Mouse (Mus musculus): ENCODE data around the gene Eipr1. TPM values are rescaled to one million over a fixed set of nuclear protein-coding genes. Genes with fewer than 3 reads are reported as not detected.

The Eipr1 gene
- polyA plus RNA-seq, 1 experiment from 2014 or later, result 50.0 TPM

DNA sequence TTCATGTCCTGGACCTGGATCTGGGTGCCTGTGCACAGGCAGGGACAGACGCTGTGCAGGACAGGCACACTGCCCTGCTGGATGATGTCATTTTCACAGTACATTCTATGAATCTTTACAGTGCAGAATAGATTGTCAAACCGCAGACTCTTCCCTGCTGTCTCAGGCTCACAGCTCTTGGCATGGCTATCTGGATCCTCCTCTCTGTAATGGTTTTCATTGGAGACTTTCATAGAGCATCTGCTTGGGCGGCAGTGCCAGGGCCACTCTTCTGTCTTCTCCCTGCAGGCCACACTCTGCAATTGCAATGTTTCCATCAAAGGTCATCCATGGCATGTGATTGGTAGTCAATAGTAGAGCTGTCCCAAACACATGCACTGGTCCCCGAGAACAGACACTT lies 117.2 kb downstream of the Eipr1 start:
- 92% methylated on average over 4 of the region's 4 CpGs for WGBS
- DNase-seq (ENCODE audit: low spot score) (no peak), ATAC-seq (ENCODE audit: low FRiP score) (no peak)
- no peaks in the 10 kb centered on the region for H3K27me3 ChIP-seq (ENCODE audit: control insufficient read depth, insufficient read depth, low read length)
- H3K4me1 ChIP-seq (replicated peaks; ENCODE audit: control insufficient read depth, insufficient read depth, low read length), result peaks cover 3% of the 10 kb centered on the region; the same call in 1 of the 2 replicates
- H3K4me3 ChIP-seq (ENCODE audit: low read depth, low read length), result no peak overlapping the region
- no peak overlapping the region for H3K9ac ChIP-seq (ENCODE audit: low read depth, low read length)
- H3K36me3 ChIP-seq (ENCODE audit: control insufficient read depth, insufficient read depth, low read length), result no peaks in the 10 kb centered on the region
- H3K27ac ChIP-seq (ENCODE audit: low read depth, low read length), result no peak overlapping the region
- H3K4me2 ChIP-seq (replicated peaks; ENCODE audit: low read depth, low read length), result no peak overlapping the region
- no peaks in the 10 kb centered on the region for H3K9me3 ChIP-seq (ENCODE audit: control insufficient read depth, low read length)

DNA sequence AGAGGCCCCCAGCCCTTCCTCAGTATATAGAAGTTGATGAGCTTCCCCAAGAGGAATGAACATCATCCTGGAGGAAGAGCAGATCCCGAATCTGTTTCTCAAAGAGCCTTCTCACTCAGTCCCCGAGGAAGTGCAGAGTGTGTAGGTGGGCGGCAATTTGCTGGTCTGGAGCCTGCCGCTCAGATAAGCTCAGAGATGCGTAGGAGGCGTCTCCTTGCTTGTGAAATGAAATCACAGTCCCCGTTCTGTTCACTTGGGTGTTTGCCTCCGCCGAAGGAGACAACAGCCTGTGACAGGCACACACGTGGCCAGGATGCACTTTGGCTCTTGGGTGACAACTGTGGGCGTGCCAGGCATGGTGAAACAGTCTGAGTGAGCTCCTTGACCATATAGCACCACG lies 120.7 kb downstream of the Eipr1 start:
- H3K27me3 ChIP-seq (ENCODE audit: control insufficient read depth, insufficient read depth, low read length), result no peaks in the 10 kb centered on the region
- no peaks in the 10 kb centered on the region for H3K9me3 ChIP-seq (ENCODE audit: control insufficient read depth, low read length)
- H3K9ac ChIP-seq (ENCODE audit: low read depth, low read length), result no peak overlapping the region
- no peak overlapping the region for H3K4me2 ChIP-seq (replicated peaks; ENCODE audit: low read depth, low read length)
- no peak overlapping the region for H3K27ac ChIP-seq (ENCODE audit: low read depth, low read length)
- H3K4me1 ChIP-seq (replicated peaks; ENCODE audit: control insufficient read depth, insufficient read depth, low read length), result no peaks in the 10 kb centered on the region
- DNase-seq (ENCODE audit: low spot score) (no peak), ATAC-seq (ENCODE audit: low FRiP score) (no peak)
- 87% methylated on average over 12 of the region's 12 CpGs for WGBS
- no peak overlapping the region for H3K4me3 ChIP-seq (ENCODE audit: low read depth, low read length)
- no peaks in the 10 kb centered on the region for H3K36me3 ChIP-seq (ENCODE audit: control insufficient read depth, insufficient read depth, low read length)

DNA sequence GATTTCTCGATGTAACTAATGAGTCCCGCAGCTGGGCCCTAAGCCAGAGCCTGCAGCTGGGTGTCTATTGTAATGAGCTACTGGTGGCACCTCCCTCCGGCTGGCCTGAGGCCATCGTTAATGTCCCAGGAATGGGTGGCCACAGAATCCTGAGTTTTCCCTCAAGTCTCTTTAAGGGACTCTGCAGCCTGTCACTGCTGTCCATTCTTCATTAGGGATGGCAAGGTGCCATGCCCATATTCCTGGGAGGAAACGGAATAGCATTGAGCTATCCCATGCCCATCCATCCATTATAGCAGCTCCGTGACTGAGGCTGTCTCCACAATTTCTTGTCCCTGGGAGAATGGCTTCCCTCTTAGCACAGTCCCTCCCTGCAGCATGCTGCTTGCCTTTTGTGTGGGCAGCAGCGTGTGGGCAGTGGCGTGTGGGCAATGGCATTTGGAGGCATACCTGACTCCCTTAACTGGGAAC lies 123.2 kb downstream of the Eipr1 start:
- no peak for ATAC-seq (ENCODE audit: low FRiP score)
- Histone ChIP-seq H3K4me2 (replicated peaks; ENCODE audit: low read depth, low read length) (no peak overlapping the region), H3K4me1 (replicated peaks; ENCODE audit: control insufficient read depth, insufficient read depth, low read length) (no peaks in the 10 kb centered on the region), H3K27ac (ENCODE audit: low read depth, low read length) (peak overlapping the region; percentile 27; the same call in 1 of the 2 replicates), H3K9me3 (ENCODE audit: control insufficient read depth, low read length) (no peaks in the 10 kb centered on the region), H3K36me3 (ENCODE audit: control insufficient read depth, insufficient read depth, low read length) (no peaks in the 10 kb centered on the region), H3K4me3 (ENCODE audit: low read depth, low read length) (no peak overlapping the region), H3K27me3 (ENCODE audit: control insufficient read depth, insufficient read depth, low read length) (no peaks in the 10 kb centered on the region), H3K9ac (ENCODE audit: low read depth, low read length) (no peak overlapping the region)
- DNase-seq (ENCODE audit: low spot score), result no peak
- WGBS, result 73% methylated on average over 8 of the region's 8 CpGs

DNA sequence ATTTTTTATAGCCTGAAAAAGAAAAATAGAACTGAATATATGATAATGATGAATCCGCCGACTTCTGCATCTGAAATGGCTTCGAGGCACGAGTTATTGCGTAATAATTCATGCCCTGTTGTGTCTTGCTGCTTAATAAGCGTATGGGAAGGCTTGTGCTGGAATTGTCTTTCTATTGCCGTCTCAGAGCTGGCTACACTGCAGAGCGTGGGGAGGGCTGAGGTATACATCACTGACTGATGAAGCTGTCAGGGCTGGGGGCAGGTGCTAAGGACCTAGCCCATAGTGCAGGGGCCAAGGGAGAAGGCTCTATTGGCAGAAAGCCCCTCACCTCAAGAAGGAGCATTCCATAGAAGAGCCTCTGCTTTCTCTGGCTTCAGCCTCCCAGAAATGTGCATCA lies 123.9 kb downstream of the Eipr1 start:
- H3K4me3 ChIP-seq (ENCODE audit: low read depth, low read length), result no peak overlapping the region
- H3K9me3 ChIP-seq (ENCODE audit: control insufficient read depth, low read length), result no peaks in the 10 kb centered on the region
- no peaks in the 10 kb centered on the region for H3K27me3 ChIP-seq (ENCODE audit: control insufficient read depth, insufficient read depth, low read length)
- DNase-seq (ENCODE audit: low spot score) (no peak), ATAC-seq (ENCODE audit: low FRiP score) (no peak)
- 85% methylated on average over 8 of the region's 8 CpGs for WGBS
- no peaks in the 10 kb centered on the region for H3K4me1 ChIP-seq (replicated peaks; ENCODE audit: control insufficient read depth, insufficient read depth, low read length)
- no peak overlapping the region for H3K9ac ChIP-seq (ENCODE audit: low read depth, low read length)
- H3K4me2 ChIP-seq (replicated peaks; ENCODE audit: low read depth, low read length), result no peak overlapping the region
- no peaks in the 10 kb centered on the region for H3K36me3 ChIP-seq (ENCODE audit: control insufficient read depth, insufficient read depth, low read length)
- H3K27ac ChIP-seq (ENCODE audit: low read depth, low read length), result no peak overlapping the region

DNA sequence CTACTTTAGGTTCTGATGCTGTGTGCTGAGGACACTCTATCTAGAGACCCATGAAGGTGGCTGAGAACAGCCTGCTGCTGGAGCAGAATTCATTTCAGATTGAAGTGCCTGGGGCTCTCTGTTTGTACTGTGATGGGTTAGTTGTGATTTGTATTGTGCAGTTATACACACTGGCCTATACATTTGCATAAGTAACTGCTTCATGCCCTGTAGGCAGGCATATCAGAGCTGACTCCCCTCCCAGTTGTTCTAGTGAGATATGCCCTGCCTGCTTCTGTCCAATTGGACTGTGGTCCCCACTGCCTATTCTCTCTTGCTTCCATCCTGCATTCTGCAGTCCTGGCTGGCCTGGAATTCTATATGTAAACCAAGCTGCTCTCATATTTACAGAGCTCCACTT lies 128.9 kb downstream of the Eipr1 start:
- DNase-seq (ENCODE audit: low spot score), result no peak
- no peak for ATAC-seq (ENCODE audit: low FRiP score)

DNA sequence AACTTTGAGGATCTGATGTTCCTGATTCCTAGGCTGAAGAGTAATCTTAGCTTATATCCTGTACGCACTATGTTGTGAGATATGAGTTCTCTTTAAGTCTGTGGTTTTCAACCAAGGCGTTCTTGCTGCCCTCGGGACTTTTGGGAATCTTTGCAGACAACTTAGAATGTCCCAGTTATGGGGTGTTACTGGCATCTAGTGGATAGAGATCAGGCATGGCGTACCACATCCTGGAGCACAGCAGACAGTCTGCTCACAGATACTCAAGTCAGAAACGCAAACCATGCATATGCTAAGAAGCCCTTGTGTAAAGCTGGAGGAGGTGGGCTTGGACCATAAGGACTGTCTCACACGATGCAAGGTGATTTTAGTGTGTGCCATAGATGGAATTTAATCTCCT lies 136.1 kb downstream of the Eipr1 start:
- Histone ChIP-seq H3K9me3 (ENCODE audit: control insufficient read depth, low read length) (no peaks in the 10 kb centered on the region), H3K4me1 (replicated peaks; ENCODE audit: control insufficient read depth, insufficient read depth, low read length) (no peaks in the 10 kb centered on the region), H3K36me3 (ENCODE audit: control insufficient read depth, insufficient read depth, low read length) (no peaks in the 10 kb centered on the region), H3K27ac (ENCODE audit: low read depth, low read length) (no peak overlapping the region), H3K4me2 (replicated peaks; ENCODE audit: low read depth, low read length) (no peak overlapping the region), H3K4me3 (ENCODE audit: low read depth, low read length) (no peak overlapping the region), H3K27me3 (ENCODE audit: control insufficient read depth, insufficient read depth, low read length) (no peaks in the 10 kb centered on the region), H3K9ac (ENCODE audit: low read depth, low read length) (no peak overlapping the region)
- 85% methylated on average over 6 of the region's 6 CpGs for WGBS
- DNase-seq (ENCODE audit: low spot score), result no peak
- ATAC-seq (ENCODE audit: low FRiP score), result no peak

More for the DNA sequence above, 128.9 kb downstream of the Eipr1 start:
- Histone ChIP-seq H3K9ac (ENCODE audit: low read depth, low read length) (no peak overlapping the region), H3K27ac (ENCODE audit: low read depth, low read length) (peak overlapping the region; percentile 7), H3K4me1 (replicated peaks; ENCODE audit: control insufficient read depth, insufficient read depth, low read length) (no peaks in the 10 kb centered on the region), H3K4me3 (ENCODE audit: low read depth, low read length) (no peak overlapping the region), H3K4me2 (replicated peaks; ENCODE audit: low read depth, low read length) (no peak overlapping the region), H3K9me3 (ENCODE audit: control insufficient read depth, low read length) (no peaks in the 10 kb centered on the region), H3K27me3 (ENCODE audit: control insufficient read depth, insufficient read depth, low read length) (no peaks in the 10 kb centered on the region), H3K36me3 (ENCODE audit: control insufficient read depth, insufficient read depth, low read length) (no peaks in the 10 kb centered on the region)

DNA sequence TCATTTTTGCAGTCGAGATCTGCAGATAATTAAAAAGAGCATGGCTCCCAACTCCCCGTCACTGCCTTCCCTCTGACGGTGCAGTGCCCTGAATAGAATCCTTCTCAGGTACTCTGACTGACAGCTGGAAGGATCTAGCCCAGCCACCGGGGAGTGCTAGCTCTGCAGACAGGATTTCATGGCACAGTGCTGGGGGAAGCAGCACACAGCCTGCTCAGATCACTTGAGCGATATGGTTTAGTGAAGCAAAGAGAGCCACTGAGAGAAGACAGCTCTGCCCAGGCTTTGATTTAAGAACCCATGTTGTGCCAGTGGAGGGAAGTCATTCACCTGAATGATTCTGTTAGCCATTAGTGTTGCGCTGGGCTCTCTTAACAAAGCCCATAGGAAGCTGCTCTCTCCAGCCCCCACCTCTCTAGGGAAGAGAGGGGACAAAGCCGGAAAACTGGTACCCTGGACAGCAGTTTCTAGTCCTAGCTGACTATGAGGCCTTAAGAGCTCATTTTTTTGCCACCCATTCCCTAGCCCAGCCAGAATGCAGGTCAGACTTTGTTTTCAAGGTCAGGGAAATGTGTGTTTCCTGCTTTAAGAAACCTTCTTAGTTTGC lies 137.6 kb downstream of the Eipr1 start:
- ATAC-seq (ENCODE audit: low FRiP score) (no peak), DNase-seq (ENCODE audit: low spot score) (no peak)
- no peaks in the 10 kb centered on the region for H3K9me3 ChIP-seq (ENCODE audit: control insufficient read depth, low read length)
- H3K36me3 ChIP-seq (ENCODE audit: control insufficient read depth, insufficient read depth, low read length), result no peaks in the 10 kb centered on the region
- no peak overlapping the region for H3K27ac ChIP-seq (ENCODE audit: low read depth, low read length)
- no peak overlapping the region for H3K4me3 ChIP-seq (ENCODE audit: low read depth, low read length)
- no peak overlapping the region for H3K4me2 ChIP-seq (replicated peaks; ENCODE audit: low read depth, low read length)
- no peak overlapping the region for H3K9ac ChIP-seq (ENCODE audit: low read depth, low read length)
- no peaks in the 10 kb centered on the region for H3K27me3 ChIP-seq (ENCODE audit: control insufficient read depth, insufficient read depth, low read length)
- H3K4me1 ChIP-seq (replicated peaks; ENCODE audit: control insufficient read depth, insufficient read depth, low read length), result no peaks in the 10 kb centered on the region
- WGBS, result 41% methylated on average over 7 of the region's 7 CpGs

DNA sequence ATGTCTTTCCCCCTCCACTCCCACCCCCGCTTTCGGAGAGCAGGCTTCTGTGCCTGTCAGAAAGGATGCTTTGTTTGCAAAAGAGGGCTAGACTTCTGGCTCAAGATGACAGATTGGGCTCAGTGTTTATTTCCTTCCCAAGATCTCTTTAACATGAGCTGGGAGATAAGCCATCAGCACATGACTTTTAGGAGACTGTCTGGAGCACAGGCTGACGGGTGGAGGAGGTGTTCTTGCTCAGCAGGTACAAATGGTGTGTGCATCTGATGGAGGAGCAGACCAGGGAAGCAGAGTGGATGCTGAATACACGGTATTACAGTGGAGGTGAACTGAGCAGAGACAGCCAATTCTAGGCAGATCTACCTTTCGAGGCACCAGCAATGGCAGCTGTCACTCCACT lies 139.9 kb downstream of the Eipr1 start:
- no peak overlapping the region for H3K27ac ChIP-seq (ENCODE audit: low read depth, low read length)
- H3K9me3 ChIP-seq (ENCODE audit: control insufficient read depth, low read length), result no peaks in the 10 kb centered on the region
- H3K36me3 ChIP-seq (ENCODE audit: control insufficient read depth, insufficient read depth, low read length), result no peaks in the 10 kb centered on the region
- no peaks in the 10 kb centered on the region for H3K4me1 ChIP-seq (replicated peaks; ENCODE audit: control insufficient read depth, insufficient read depth, low read length)
- no peak overlapping the region for H3K9ac ChIP-seq (ENCODE audit: low read depth, low read length)
- ATAC-seq (ENCODE audit: low FRiP score), result no peak
- no peak overlapping the region for H3K4me2 ChIP-seq (replicated peaks; ENCODE audit: low read depth, low read length)
- DNase-seq (ENCODE audit: low spot score), result no peak
- no peak overlapping the region for H3K4me3 ChIP-seq (ENCODE audit: low read depth, low read length)
- WGBS, result 59% methylated on average over 5 of the region's 5 CpGs
- no peaks in the 10 kb centered on the region for H3K27me3 ChIP-seq (ENCODE audit: control insufficient read depth, insufficient read depth, low read length)

DNA sequence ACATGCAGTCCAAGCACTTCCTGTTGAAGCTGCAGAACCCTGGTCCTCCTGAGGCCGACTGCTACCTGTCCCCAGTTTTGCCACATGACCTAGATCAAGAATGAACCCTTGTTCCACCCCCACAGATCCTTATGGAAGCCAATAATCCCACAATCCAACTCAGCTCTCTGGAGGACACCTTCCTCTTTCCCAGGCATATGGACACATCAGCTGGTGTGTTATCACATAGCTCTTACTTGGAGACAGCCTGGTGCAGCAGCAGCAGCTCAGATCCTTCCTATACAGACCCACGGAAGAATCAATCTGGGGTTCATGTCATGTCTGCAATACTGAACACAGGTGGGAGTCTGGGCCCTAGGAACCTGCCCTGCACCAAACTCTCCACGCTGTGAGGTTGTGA lies 145.0 kb downstream of the Eipr1 start:
- ATAC-seq (ENCODE audit: low FRiP score), result no peak
- Histone ChIP-seq H3K9me3 (ENCODE audit: control insufficient read depth, low read length) (no peaks in the 10 kb centered on the region), H3K4me2 (replicated peaks; ENCODE audit: low read depth, low read length) (no peak overlapping the region), H3K36me3 (ENCODE audit: control insufficient read depth, insufficient read depth, low read length) (no peaks in the 10 kb centered on the region), H3K27ac (ENCODE audit: low read depth, low read length) (no peak overlapping the region), H3K4me1 (replicated peaks; ENCODE audit: control insufficient read depth, insufficient read depth, low read length) (no peaks in the 10 kb centered on the region), H3K27me3 (ENCODE audit: control insufficient read depth, insufficient read depth, low read length) (no peaks in the 10 kb centered on the region), H3K9ac (ENCODE audit: low read depth, low read length) (no peak overlapping the region), H3K4me3 (ENCODE audit: low read depth, low read length) (no peak overlapping the region)
- DNase-seq (ENCODE audit: low spot score), result no peak
- WGBS, result 84% methylated on average over 3 of the region's 3 CpGs
